Mouse (Mus musculus): ENCODE data around the gene Prkg1. TPM values are rescaled to one million over a fixed set of nuclear protein-coding genes. Genes with fewer than 3 reads are reported as not detected.

The Prkg1 gene
- polyA plus RNA-seq, 1 experiment: 7.3 TPM

- Histone ChIP-seq H3K4me3 (replicated peaks; ENCODE audit: insufficient read depth, low read depth, low read length) (no peak overlapping the region), H3K4me1 (ENCODE audit: control insufficient read depth, insufficient read depth, low read length) (no peaks in the 10 kb centered on the region), H3K27ac (ENCODE audit: insufficient read depth, low read length) (no peak overlapping the region), H3K27me3 (ENCODE audit: control insufficient read depth, insufficient read depth, low read length) (no peaks in the 10 kb centered on the region)
- WGBS: 68% methylated on average over 4 of the region's 4 CpGs
- no peak for DNase-seq
- TF ChIP-seq POLR2A (IDR thresholded peaks at IDR 0.05; ENCODE audit: borderline replicate concordance, insufficient read depth, low read length) (no peak), CTCF (IDR thresholded peaks at IDR 0.05; ENCODE audit: borderline replicate concordance, insufficient read depth, low read depth, low read length) (no peak)
These were observed 50.4 kb downstream of the Prkg1 start for GRCm38 (mm10) chr19:31714418-31714817.

- TF ChIP-seq CTCF (IDR thresholded peaks at IDR 0.05; ENCODE audit: borderline replicate concordance, insufficient read depth, low read depth, low read length) (no peak), POLR2A (IDR thresholded peaks at IDR 0.05; ENCODE audit: borderline replicate concordance, insufficient read depth, low read length) (no peak)
- no peak for DNase-seq
- Histone ChIP-seq H3K27ac (ENCODE audit: insufficient read depth, low read length) (no peak overlapping the region), H3K4me1 (ENCODE audit: control insufficient read depth, insufficient read depth, low read length) (no peaks in the 10 kb centered on the region), H3K27me3 (ENCODE audit: control insufficient read depth, insufficient read depth, low read length) (no peaks in the 10 kb centered on the region), H3K4me3 (replicated peaks; ENCODE audit: insufficient read depth, low read depth, low read length) (no peak overlapping the region)
- 64% methylated on average over 4 of the region's 4 CpGs for WGBS
These were observed 51.5 kb downstream of the Prkg1 start for GRCm38 (mm10) chr19:31713321-31713720.

GRCm38 (mm10) chr19:31710336-31710735 is 54.5 kb downstream of the Prkg1 start:
- 80% methylated on average over 4 of the region's 4 CpGs for WGBS
- Histone ChIP-seq H3K4me3 (replicated peaks; ENCODE audit: insufficient read depth, low read depth, low read length) (no peak overlapping the region), H3K27ac (ENCODE audit: insufficient read depth, low read length) (no peak overlapping the region), H3K27me3 (ENCODE audit: control insufficient read depth, insufficient read depth, low read length) (no peaks in the 10 kb centered on the region), H3K4me1 (ENCODE audit: control insufficient read depth, insufficient read depth, low read length) (no peaks in the 10 kb centered on the region)
- no peak for DNase-seq
- TF ChIP-seq POLR2A (IDR thresholded peaks at IDR 0.05; ENCODE audit: borderline replicate concordance, insufficient read depth, low read length) (no peak), CTCF (IDR thresholded peaks at IDR 0.05; ENCODE audit: borderline replicate concordance, insufficient read depth, low read depth, low read length) (no peak)

GRCm38 (mm10) chr19:31703991-31704390 is 60.8 kb downstream of the Prkg1 start:
- Histone ChIP-seq H3K4me1 (ENCODE audit: control insufficient read depth, insufficient read depth, low read length) (no peaks in the 10 kb centered on the region), H3K4me3 (replicated peaks; ENCODE audit: insufficient read depth, low read depth, low read length) (no peak overlapping the region), H3K27me3 (ENCODE audit: control insufficient read depth, insufficient read depth, low read length) (no peaks in the 10 kb centered on the region), H3K27ac (ENCODE audit: insufficient read depth, low read length) (no peak overlapping the region)
- no peak for TF ChIP-seq CTCF (IDR thresholded peaks at IDR 0.05; ENCODE audit: borderline replicate concordance, insufficient read depth, low read depth, low read length)
- no peak for TF ChIP-seq POLR2A (IDR thresholded peaks at IDR 0.05; ENCODE audit: borderline replicate concordance, insufficient read depth, low read length)
- no peak for DNase-seq

GRCm38 (mm10) chr19:31698916-31699315 is 65.9 kb downstream of the Prkg1 start:
- 85% methylated on average over 6 of the region's 6 CpGs for WGBS
- no peak for DNase-seq
- TF ChIP-seq CTCF (IDR thresholded peaks at IDR 0.05; ENCODE audit: borderline replicate concordance, insufficient read depth, low read depth, low read length): no peak

GRCm38 (mm10) chr19:31680821-31681220 is 84.0 kb downstream of the Prkg1 start:
- WGBS: 25% methylated on average over 1 of the region's 1 CpGs
- TF ChIP-seq CTCF (IDR thresholded peaks at IDR 0.05; ENCODE audit: borderline replicate concordance, insufficient read depth, low read depth, low read length) (no peak), POLR2A (IDR thresholded peaks at IDR 0.05; ENCODE audit: borderline replicate concordance, insufficient read depth, low read length) (no peak)
- DNase-seq: no peak
- H3K4me3 ChIP-seq (replicated peaks; ENCODE audit: insufficient read depth, low read depth, low read length): no peak overlapping the region
- H3K27ac ChIP-seq (ENCODE audit: insufficient read depth, low read length): no peak overlapping the region
- no peaks in the 10 kb centered on the region for H3K27me3 ChIP-seq (ENCODE audit: control insufficient read depth, insufficient read depth, low read length)
- H3K4me1 ChIP-seq (ENCODE audit: control insufficient read depth, insufficient read depth, low read length): no peaks in the 10 kb centered on the region

More at GRCm38 (mm10) chr19:31698916-31699315, 65.9 kb downstream of the Prkg1 start:
- Histone ChIP-seq H3K27me3 (ENCODE audit: control insufficient read depth, insufficient read depth, low read length) (no peaks in the 10 kb centered on the region), H3K4me3 (replicated peaks; ENCODE audit: insufficient read depth, low read depth, low read length) (no peak overlapping the region), H3K4me1 (ENCODE audit: control insufficient read depth, insufficient read depth, low read length) (no peaks in the 10 kb centered on the region), H3K27ac (ENCODE audit: insufficient read depth, low read length) (no peak overlapping the region)

GRCm38 (mm10) chr19:31678324-31678723 is 86.5 kb downstream of the Prkg1 start:
- WGBS: 43% methylated on average over 5 of the region's 5 CpGs
- DNase-seq: no peak

GRCm38 (mm10) chr19:31671726-31672125 is 93.1 kb downstream of the Prkg1 start:
- Histone ChIP-seq H3K27ac (ENCODE audit: insufficient read depth, low read length) (no peak overlapping the region), H3K4me1 (ENCODE audit: control insufficient read depth, insufficient read depth, low read length) (no peaks in the 10 kb centered on the region), H3K4me3 (replicated peaks; ENCODE audit: insufficient read depth, low read depth, low read length) (no peak overlapping the region), H3K27me3 (ENCODE audit: control insufficient read depth, insufficient read depth, low read length) (no peaks in the 10 kb centered on the region)
- no peak for DNase-seq
- no peak for TF ChIP-seq CTCF (IDR thresholded peaks at IDR 0.05; ENCODE audit: borderline replicate concordance, insufficient read depth, low read depth, low read length)
- no peak for TF ChIP-seq POLR2A (IDR thresholded peaks at IDR 0.05; ENCODE audit: borderline replicate concordance, insufficient read depth, low read length)
- whole genome bisulfite sequencing: 75% methylated on average over 5 of the region's 5 CpGs

More at GRCm38 (mm10) chr19:31678324-31678723, 86.5 kb downstream of the Prkg1 start:
- Histone ChIP-seq H3K27me3 (ENCODE audit: control insufficient read depth, insufficient read depth, low read length) (no peaks in the 10 kb centered on the region), H3K4me1 (ENCODE audit: control insufficient read depth, insufficient read depth, low read length) (no peaks in the 10 kb centered on the region), H3K27ac (ENCODE audit: insufficient read depth, low read length) (no peak overlapping the region), H3K4me3 (replicated peaks; ENCODE audit: insufficient read depth, low read depth, low read length) (no peak overlapping the region)
- no peak for TF ChIP-seq CTCF (IDR thresholded peaks at IDR 0.05; ENCODE audit: borderline replicate concordance, insufficient read depth, low read depth, low read length)
- no peak for TF ChIP-seq POLR2A (IDR thresholded peaks at IDR 0.05; ENCODE audit: borderline replicate concordance, insufficient read depth, low read length)

Measured in cerebellum, adult 2 months (tissue).